20 mouse cellular contexts compared by ENCODE assay signal in genomic region chr4:57446854-57447444, GRCm38 (mm10). TPM values are rescaled to one million over a fixed set of nuclear protein-coding genes. Genes with fewer than 3 reads are reported as not detected.
A peak's percentile ranks its signal among the peaks of the same experiment; 100 is the strongest.
DNase-seq lines count a peak whose midpoint lies in the region; ATAC-seq and TF ChIP-seq lines count a peak whose summit lies in the region.
"Had no signal": no experiment of that assay in that cellular context is flagged by ENCODE, and none has a peak within 500 bp of the region (broad histone marks: within the 10 kb centered on the region; RNA-seq: fewer than 3 reads in every experiment).

No protein-coding gene starts in this region.

- 87% methylated on average over 4 of the region's 4 CpGs for WGBS in heart, adult 2 months
- 65% methylated on average over 4 of the region's 4 CpGs for WGBS in stomach, embryonic 16.5 days
- 65% methylated on average over 4 of the region's 4 CpGs for WGBS in stomach, postnatal 0 days

- H3K9ac ChIP-seq in heart, adult 2 months (ENCODE audit: low read depth, low read length) = no peak overlapping the region
- H3K9ac ChIP-seq in stomach, embryonic 16.5 days (ENCODE audit: low read length) = no peak overlapping the region
- H3K9ac ChIP-seq in stomach, postnatal 0 days (ENCODE audit: low read length) = no peak overlapping the region
- H3K9ac ChIP-seq: embryonic facial prominence, embryonic 12.5 days; forebrain, embryonic 13.5 days; forebrain, embryonic 15.5 days had no signal

- no peak overlapping the region for H3K4me3 ChIP-seq in heart, adult 2 months
- no peak overlapping the region for H3K4me3 ChIP-seq in layer of hippocampus, adult 2 months
- H3K4me3 ChIP-seq in stomach, embryonic 16.5 days (replicated peaks; ENCODE audit: low read length) = no peak overlapping the region
- H3K4me3 ChIP-seq in stomach, postnatal 0 days (ENCODE audit: low read depth, low read length) = no peak overlapping the region
- H3K4me3 ChIP-seq: embryonic facial prominence, embryonic 10.5 days; embryonic facial prominence, embryonic 12.5 days; forebrain, embryonic 13.5 days; forebrain, embryonic 15.5 days had no signal

- ATAC-seq in stomach, embryonic 16.5 days (ENCODE audit: insufficient read depth, low FRiP score) = peak; percentile 66; the same call in 1 of the 2 replicates
- 0 out of 2 replicates have a peak, but pooled peaks have one; percentile 70 for ATAC-seq in stomach, postnatal 0 days (ENCODE audit: low FRiP score, low TSS enrichment)
- ATAC-seq: forebrain, embryonic 13.5 days; forebrain, embryonic 15.5 days had no signal

- intact Hi-C loops in heart, adult 2 months (cut with DNase I) = no loop called here
- intact Hi-C loops in heart, postnatal 36 days (cut with DNase I) = no loop called here

- H3K9me3 ChIP-seq in stomach, embryonic 16.5 days (replicated peaks; ENCODE audit: control insufficient read depth, low read length) = no peaks in the 10 kb centered on the region
- H3K9me3 ChIP-seq in stomach, postnatal 0 days (ENCODE audit: control insufficient read depth, low read length) = no peaks in the 10 kb centered on the region
- H3K9me3 ChIP-seq: embryonic facial prominence, embryonic 10.5 days; embryonic facial prominence, embryonic 12.5 days; forebrain, embryonic 13.5 days; forebrain, embryonic 15.5 days had no signal

- H3K4me2 ChIP-seq in stomach, embryonic 16.5 days (ENCODE audit: low read depth, low read length) = no peak overlapping the region
- no peak overlapping the region for H3K4me2 ChIP-seq in stomach, postnatal 0 days (replicated peaks; ENCODE audit: low read depth)
- H3K4me2 ChIP-seq: embryonic facial prominence, embryonic 12.5 days; forebrain, embryonic 13.5 days; forebrain, embryonic 15.5 days had no signal

- TF ChIP-seq POLR2A in heart, adult 2 months (IDR thresholded peaks at IDR 0.05; ENCODE audit: insufficient read depth, low read depth, low read length) = no peak

- no peaks in the 10 kb centered on the region for H3K79me2 ChIP-seq in heart, adult 2 months (replicated peaks; ENCODE audit: control insufficient read depth, insufficient read depth, low read length)

- no peak overlapping the region for H3K27ac ChIP-seq in heart, adult 2 months
- no peak overlapping the region for H3K27ac ChIP-seq in layer of hippocampus, adult 2 months
- H3K27ac ChIP-seq in stomach, embryonic 16.5 days (ENCODE audit: low read length) = no peak overlapping the region
- no peak overlapping the region for H3K27ac ChIP-seq in stomach, postnatal 0 days (replicated peaks)
- H3K27ac ChIP-seq: embryonic facial prominence, embryonic 10.5 days; embryonic facial prominence, embryonic 12.5 days; forebrain, embryonic 13.5 days; forebrain, embryonic 15.5 days had no signal

- no peaks in the 10 kb centered on the region for H3K27me3 ChIP-seq in heart, adult 2 months (ENCODE audit: control insufficient read depth, insufficient read depth, low read length)
- H3K27me3 ChIP-seq in stomach, embryonic 16.5 days (ENCODE audit: control insufficient read depth, insufficient read depth, low read length) = no peaks in the 10 kb centered on the region
- H3K27me3 ChIP-seq in stomach, postnatal 0 days (ENCODE audit: control insufficient read depth, insufficient read depth, low read length) = no peaks in the 10 kb centered on the region
- H3K27me3 ChIP-seq: embryonic facial prominence, embryonic 12.5 days; forebrain, embryonic 13.5 days; forebrain, embryonic 15.5 days had no signal

- TF ChIP-seq CTCF in heart, adult 2 months (IDR thresholded peaks at IDR 0.05) = 0 out of 2 replicates have a peak, but pooled peaks have one; percentile 8
- peak; percentile 51 for TF ChIP-seq CTCF in layer of hippocampus, adult 2 months (conservative IDR thresholded peaks at IDR 0.05)
- TF ChIP-seq CTCF in stomach, postnatal 0 days (IDR thresholded peaks at IDR 0.05; ENCODE audit: low read depth) = peak; percentile 40

- DNase-seq in heart, adult 2 months = no peak
- no peak for DNase-seq in heart, postnatal 36 days
- DNase-seq in layer of hippocampus, adult 2 months (ENCODE audit: low spot score in 2 of 2) = no peak
- no peak for DNase-seq in layer of hippocampus, adult 9-10 months (ENCODE audit: low spot score)
- peak; percentile 27 for DNase-seq in stomach, postnatal 0 days (ENCODE audit: low spot score)
- DNase-seq in right cerebral cortex, postnatal 25 days = no peak
- DNase-seq: adrenal gland, adult 2 months; adrenal gland, postnatal 10 days; adrenal gland, postnatal 25 days; cerebellum, adult 11 months; cerebellum, adult 18-20 months; cerebellum, adult 8-10 months; cerebellum, postnatal 10 days; cerebellum, postnatal 25 days had no signal

- no peaks in the 10 kb centered on the region for H3K36me3 ChIP-seq in heart, adult 2 months (ENCODE audit: control insufficient read depth, insufficient read depth, low read length)
- H3K36me3 ChIP-seq in stomach, embryonic 16.5 days (ENCODE audit: control insufficient read depth, insufficient read depth, low read length) = no peaks in the 10 kb centered on the region
- H3K36me3 ChIP-seq in stomach, postnatal 0 days (ENCODE audit: control insufficient read depth, insufficient read depth, low read length) = no peaks in the 10 kb centered on the region
- H3K36me3 ChIP-seq: embryonic facial prominence, embryonic 10.5 days; embryonic facial prominence, embryonic 12.5 days; forebrain, embryonic 15.5 days had no signal

- no peaks in the 10 kb centered on the region for H3K4me1 ChIP-seq in heart, adult 2 months (ENCODE audit: control insufficient read depth, insufficient read depth, low read length)
- H3K4me1 ChIP-seq in stomach, embryonic 16.5 days (ENCODE audit: control insufficient read depth, insufficient read depth, low read length) = no peaks in the 10 kb centered on the region
- no peaks in the 10 kb centered on the region for H3K4me1 ChIP-seq in stomach, postnatal 0 days (replicated peaks; ENCODE audit: control insufficient read depth, insufficient read depth)
- H3K4me1 ChIP-seq: embryonic facial prominence, embryonic 10.5 days; forebrain, embryonic 13.5 days; forebrain, embryonic 15.5 days had no signal

- no peak for TF ChIP-seq EP300 in heart, adult 2 months (IDR thresholded peaks at IDR 0.05; ENCODE audit: insufficient read depth, low read depth, low read length)
- TF ChIP-seq EP300 in stomach, postnatal 0 days (optimal IDR thresholded peaks at IDR 0.05) = no peak

RNA-seq across cellular contexts. Expression of gene Palm2, which starts 12.9 kb away (rescaled TPM):
- 10 to 100 TPM in 1 of 2 experiments, 1 to 10 TPM in 1; 9.9 to 13.2 TPM for total RNA-seq in heart, adult 2 months (2021)
- 0.33 and 0.56 TPM in 2 replicates for polyA plus RNA-seq in heart, adult 2 months (2012; rRNA removed)
- 10 to 100 TPM in 1 of 2 experiments, 1 to 10 TPM in 1; 4.9 to 14.8 TPM for total RNA-seq in heart, postnatal 36 days (2021)
- 10 to 100 TPM; 58.1 to 60.8 TPM for total RNA-seq in layer of hippocampus, adult 2 months (2021)
- 2.9 and 5.3 TPM in 2 replicates for polyA plus RNA-seq in stomach, embryonic 16.5 days (2015; fragmentation: Nextera tagmentation; extraction: Ambion mirVana)
- 1.5 and 1.7 TPM in 2 replicates for polyA plus RNA-seq in stomach, postnatal 0 days (2015; fragmentation: Nextera tagmentation; extraction: Ambion mirVana)
- total RNA-seq: MEL had no signal
